Mouse (Mus musculus): Measurements from ENCODE around the gene Ccdc91.

GRCm38 (mm10) chr6:147455775-147456174 lies 19.9 kb upstream of the Ccdc91 start:
- TF ChIP-seq POLR2A (IDR thresholded peaks at IDR 0.05; ENCODE audit: control insufficient read depth, extremely low read depth, insufficient read depth, low read length, poor library complexity) (no peak), CTCF (IDR thresholded peaks at IDR 0.05; ENCODE audit: borderline replicate concordance, control insufficient read depth, extremely low read depth, insufficient read depth, low read length, poor library complexity) (no peak)
